Comparison of ENCODE assay signal across 14 mouse cellular contexts in the genomic region with DNA sequence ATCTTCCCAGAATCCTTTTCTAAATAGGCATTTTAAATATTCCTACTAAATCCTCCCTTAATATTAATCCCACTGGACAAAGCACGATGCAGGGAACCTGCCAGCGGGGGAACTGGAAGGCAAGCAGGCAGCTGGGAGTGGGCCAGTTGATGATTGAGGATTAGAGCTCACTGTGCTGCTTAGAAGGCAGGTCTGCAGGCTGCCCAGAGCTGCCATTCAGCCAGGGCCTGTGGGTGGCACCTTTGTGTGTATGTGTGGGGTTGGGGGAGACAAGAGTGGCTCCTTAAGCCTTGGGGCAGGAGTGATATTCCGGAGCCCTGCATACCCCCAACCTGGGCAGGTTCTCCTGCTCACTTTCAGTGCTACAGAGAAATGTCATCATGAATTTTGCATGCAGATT.
DNase-seq lines count a peak whose midpoint lies in the region.
"Had no signal": no experiment of that assay in that cellular context is flagged by ENCODE, and none has a peak within 500 bp of the region (broad histone marks: within the 10 kb centered on the region; RNA-seq: fewer than 3 reads in every experiment).

No protein-coding gene starts in this region.

- peak; percentile 64 to 76 for DNase-seq in cerebellum, postnatal 10 days
- no peak for DNase-seq in cerebellum, adult 18-20 months
- peak; percentile 39 for DNase-seq in gastrocnemius, postnatal 14 days
- DNase-seq in gastrocnemius, postnatal 36 days, result no peak
- peak; percentile 32 for DNase-seq in retina, adult 2 months (ENCODE audit: low read depth, low spot score)
- DNase-seq in retina, embryonic 14.5 days (ENCODE audit: low spot score), result no peak
- DNase-seq in thymus, postnatal 14 days, result no peak
- no peak for DNase-seq in urinary bladder, postnatal 14 days (ENCODE audit: low spot score)
- DNase-seq: adrenal gland, adult 2 months; cerebellum, adult 9-10 months; kidney, adult 2 months; kidney, postnatal 4 days; liver; lung, adult 18-20 months had no signal

- intact Hi-C loops in gastrocnemius, postnatal 14 days (cut with DNase I; ENCODE audit: low total_unique reads), result no loop called here
- intact Hi-C loops in gastrocnemius, postnatal 36 days (cut with DNase I), result no loop called here

Comparison
In these comparisons a context has a peak if more than half of its experiments do, and no peak if none do; other contexts are left out.
1. DNase-seq: peak in cerebellum, postnatal 10 days (2 of 2), gastrocnemius, postnatal 14 days (single experiment) and retina, adult 2 months (single experiment); none in cerebellum, adult 18-20 months (0 of 2), gastrocnemius, postnatal 36 days (0 of 2), retina, embryonic 14.5 days (single experiment), thymus, postnatal 14 days (single experiment) and urinary bladder, postnatal 14 days (single experiment).